Mouse (Mus musculus) embryo, embryonic 10.5 days (tissue): ENCODE data around the gene Cep131.

Source experiments
- DNase-seq: peaks from one replicate; pipeline ENCODE4 v3.0.0-alpha.2; 2015; ENCODE audit warnings: low spot score

Gene Cep131

GRCm38 (mm10) chr11:120051124-120051811 lies 35.4 kb downstream of the Cep131 start:
- DNase-seq: no peak

- no peak for DNase-seq
These were observed 37.6 kb downstream of the Cep131 start for GRCm38 (mm10) chr11:120049067-120049466.

GRCm38 (mm10) chr11:120048252-120048556 lies 38.4 kb downstream of the Cep131 start:
- DNase-seq: peak; percentile 66

GRCm38 (mm10) chr11:120047531-120048251 lies 38.9 kb downstream of the Cep131 start:
- DNase-seq: peak; percentile 36

GRCm38 (mm10) chr11:120046553-120047191 lies 40.0 kb downstream of the Cep131 start, which contains the start of gene Aatk:
Aatk (minus strand) TSS chr11:120047167.
- peak; percentile 47 for DNase-seq

GRCm38 (mm10) chr11:120045839-120046552 lies 40.6 kb downstream of the Cep131 start:
- DNase-seq: no peak

GRCm38 (mm10) chr11:120045341-120045740 lies 41.3 kb downstream of the Cep131 start:
- DNase-seq: no peak

- DNase-seq: no peak
These were observed 44.3 kb downstream of the Cep131 start for GRCm38 (mm10) chr11:120042141-120042838.

GRCm38 (mm10) chr11:120041191-120042123 lies 45.2 kb downstream of the Cep131 start:
- no peak for DNase-seq

- no peak for DNase-seq
These were observed 46.2 kb downstream of the Cep131 start for GRCm38 (mm10) chr11:120040440-120040839.

GRCm38 (mm10) chr11:120039581-120039980 lies 47.0 kb downstream of the Cep131 start:
- no peak for DNase-seq

- no peak for DNase-seq
These were observed 51.9 kb downstream of the Cep131 start for GRCm38 (mm10) chr11:120034762-120035161.

GRCm38 (mm10) chr11:120034306-120034705 lies 52.3 kb downstream of the Cep131 start:
- DNase-seq: peak; percentile 29

GRCm38 (mm10) chr11:120033473-120033872 lies 53.2 kb downstream of the Cep131 start:
- DNase-seq: peak; percentile 24

GRCm38 (mm10) chr11:120032052-120032451 lies 54.6 kb downstream of the Cep131 start:
- no peak for DNase-seq

- peak; percentile 83 for DNase-seq
These were observed 56.3 kb downstream of the Cep131 start for GRCm38 (mm10) chr11:120030145-120030901.

- DNase-seq: peak; percentile 47
These were observed 57.0 kb downstream of the Cep131 start for GRCm38 (mm10) chr11:120029431-120030144.

GRCm38 (mm10) chr11:120028319-120029092 lies 58.1 kb downstream of the Cep131 start:
- no peak for DNase-seq
